In the genomic region with DNA sequence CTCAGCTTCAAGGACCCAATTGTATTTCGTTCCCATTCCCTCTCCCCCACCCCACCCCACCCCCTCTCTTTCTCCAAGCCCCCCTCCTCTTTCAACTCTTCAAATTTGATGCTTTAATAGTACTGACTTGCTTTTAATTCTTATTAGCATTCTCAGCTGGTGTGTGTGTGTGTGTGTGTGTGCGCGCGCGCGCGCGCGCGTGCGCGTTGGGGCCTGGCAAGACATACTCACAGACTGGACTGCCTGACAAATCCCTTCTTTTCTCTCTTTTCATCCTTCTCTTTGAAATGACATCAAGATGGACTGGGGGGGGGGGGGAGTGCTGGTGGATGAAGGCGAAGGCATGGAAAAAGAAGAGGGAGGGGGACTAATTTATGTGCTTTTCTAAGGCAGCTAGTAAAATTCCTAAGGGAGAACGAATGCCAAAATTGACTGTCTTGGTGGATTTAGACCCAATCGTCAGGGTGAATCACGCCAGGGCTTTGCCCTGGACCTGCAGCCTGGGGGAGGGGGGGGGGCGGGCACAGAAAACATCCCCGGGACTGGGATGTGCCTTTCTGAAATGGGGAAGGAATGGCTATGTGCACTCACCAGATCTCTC, we compare ENCODE assay signal across 8 mouse cellular contexts. TPM values are rescaled to one million over a fixed set of nuclear protein-coding genes. Genes with fewer than 3 reads are reported as not detected.
DNase-seq lines count a peak whose midpoint lies in the region; ATAC-seq and TF ChIP-seq lines count a peak whose summit lies in the region.

No protein-coding gene starts in this region.

- no peak for TF ChIP-seq CTCF in spleen, adult 2 months (IDR thresholded peaks at IDR 0.05; ENCODE audit: extremely low read depth, insufficient read depth, insufficient read length, insufficient replicate concordance)
- no peak for TF ChIP-seq CTCF in hindbrain, postnatal 0 days (IDR thresholded peaks at IDR 0.05; ENCODE audit: low read depth)

- ATAC-seq in hindbrain, postnatal 0 days = no peak

- peak overlapping the region; percentile 65 for H3K4me2 ChIP-seq in hindbrain, postnatal 0 days (ENCODE audit: low read depth, low read length)

- DNase-seq in adrenal gland, adult 2 months = peak; percentile 57
- no peak for DNase-seq in adrenal gland, adult 18-20 months (ENCODE audit: low spot score in 2 of 2)
- DNase-seq in spleen, adult 2 months (ENCODE audit: low read depth in 1 of 2, low spot score in 2 of 2) = no peak
- DNase-seq in spleen, postnatal 36 days (ENCODE audit: low spot score in 2 of 2) = no peak
- peak; percentile 83 for DNase-seq in hindbrain, postnatal 0 days (ENCODE audit: low spot score)
- peak; percentile 66 for DNase-seq in mesoderm, embryonic 11.5 days (ENCODE audit: low read depth, low spot score)
- no peak for DNase-seq in frontal cortex, postnatal 14 days (ENCODE audit: low spot score in 2 of 2)
- no peak for DNase-seq in layer of hippocampus, postnatal 25 days (ENCODE audit: extremely low spot score in 1 of 2, low spot score in 1 of 2)

- WGBS in spleen, adult 2 months = 14% methylated on average over 18 of the region's 18 CpGs
- under 1% methylated on average over 17 of the region's 18 CpGs for WGBS in hindbrain, postnatal 0 days

- no peaks in the 10 kb centered on the region for H3K27me3 ChIP-seq in spleen, adult 2 months (ENCODE audit: control insufficient read depth, insufficient read depth, low read length)
- no peaks in the 10 kb centered on the region for H3K27me3 ChIP-seq in hindbrain, postnatal 0 days (ENCODE audit: insufficient read depth, low read length)

- peak overlapping the region; percentile 70 for H3K4me3 ChIP-seq in spleen, adult 2 months (ENCODE audit: extremely low read depth, insufficient read depth, insufficient read length)
- peak overlapping the region; percentile 29 for H3K4me3 ChIP-seq in hindbrain, postnatal 0 days (ENCODE audit: low read length)

- peak overlapping the region; percentile 48 for H3K9ac ChIP-seq in hindbrain, postnatal 0 days (replicated peaks; ENCODE audit: low read length)

- peak overlapping the region; percentile 97 for H3K27ac ChIP-seq in spleen, adult 2 months (ENCODE audit: insufficient read depth, low read length)
- H3K27ac ChIP-seq in hindbrain, postnatal 0 days = peak overlapping the region; percentile 98

- H3K9me3 ChIP-seq in hindbrain, postnatal 0 days (ENCODE audit: low read length) = no peaks in the 10 kb centered on the region

- peaks cover 45% of the 10 kb centered on the region for H3K4me1 ChIP-seq in spleen, adult 2 months (ENCODE audit: control insufficient read depth, insufficient read depth, insufficient read length)
- H3K4me1 ChIP-seq in hindbrain, postnatal 0 days (ENCODE audit: insufficient read depth, low read length) = peaks cover 72% of the 10 kb centered on the region

- H3K36me3 ChIP-seq in spleen, adult 2 months (ENCODE audit: control insufficient read depth, insufficient read depth, low read length) = no peaks in the 10 kb centered on the region
- H3K36me3 ChIP-seq in hindbrain, postnatal 0 days (ENCODE audit: insufficient read depth, low read length) = no peaks in the 10 kb centered on the region

- TF ChIP-seq POLR2A in spleen, adult 2 months (IDR thresholded peaks at IDR 0.05; ENCODE audit: low read depth, low read length) = no peak

RNA-seq across cellular contexts. Expression of gene Irf2bpl, which starts 8.2 kb away (rescaled TPM):
- 10 to 100 TPM; 51.1 to 79.5 TPM for total RNA-seq in adrenal gland, adult 2 months (2021)
- polyA plus RNA-seq in adrenal gland, adult 2 months (2012; rRNA removed) = 121 and 122 TPM in 2 replicates
- 10 to 100 TPM; 61.0 to 61.4 TPM for total RNA-seq in adrenal gland, adult 18-20 months (2021)
- polyA plus RNA-seq in spleen, adult 2 months (2012; rRNA removed) = 33.2 and 50.3 TPM in 2 replicates
- total RNA-seq in hindbrain, postnatal 0 days (2014; rRNA removed) = 146 and 159 TPM in 2 replicates
- polyA plus RNA-seq in hindbrain, postnatal 0 days (2015; fragmentation: Nextera tagmentation; extraction: Ambion mirVana) = 59.4 and 66.9 TPM in 2 replicates
- 10 to 100 TPM; 68.0 to 70.8 TPM for total RNA-seq in layer of hippocampus, postnatal 25 days (2021)

RNA-seq across cellular contexts. Expression of gene Cipc, which starts 54.0 kb away (rescaled TPM):
- total RNA-seq in adrenal gland, adult 2 months (2021) = 10 to 100 TPM; 17.9 to 29.3 TPM
- polyA plus RNA-seq in adrenal gland, adult 2 months (2012; rRNA removed) = 38.5 and 39.8 TPM in 2 replicates
- 10 to 100 TPM; 21.8 to 28.5 TPM for total RNA-seq in adrenal gland, adult 18-20 months (2021)
- 24.2 and 31.1 TPM in 2 replicates for polyA plus RNA-seq in spleen, adult 2 months (2012; rRNA removed)
- total RNA-seq in hindbrain, postnatal 0 days (2014; rRNA removed) = 51.1 and 55.6 TPM in 2 replicates
- polyA plus RNA-seq in hindbrain, postnatal 0 days (2015; fragmentation: Nextera tagmentation; extraction: Ambion mirVana) = 27.6 and 29.6 TPM in 2 replicates
- total RNA-seq in layer of hippocampus, postnatal 25 days (2021) = 10 to 100 TPM; 62.0 to 74.2 TPM

Comparison
In these comparisons a context has a peak if more than half of its experiments do, and no peak if none do; other contexts are left out.
1. DNase-seq: peak in adrenal gland, adult 2 months (single experiment), hindbrain, postnatal 0 days (single experiment) and mesoderm, embryonic 11.5 days (single experiment); none in adrenal gland, adult 18-20 months (0 of 2), spleen, adult 2 months (0 of 2), spleen, postnatal 36 days (0 of 2), frontal cortex, postnatal 14 days (0 of 2) and layer of hippocampus, postnatal 25 days (0 of 2).